Mouse (Mus musculus) adrenal gland, postnatal 14 days (tissue): Measurements from ENCODE around the gene Sall4. TPM values are rescaled to one million over a fixed set of nuclear protein-coding genes. Genes with fewer than 3 reads are reported as not detected.

Experiments used
- DNase-seq: peaks from one replicate; pipeline ENCODE4 v3.0.0; 2021; ENCODE audit warnings: mixed read lengths
- long read RNA-seq, 2 experiments: library from polyadenylated mRNA; stranded (forward); transcript quantifications; one replicate each; pipeline ENCODE4 v2.0.0; 2021
- total RNA-seq: library from RNA; stranded (reverse); gene quantifications from 2 replicates; pipeline ENCODE4 v1.2.3, GENCODE M21; 2021

The Sall4 gene
- total RNA-seq: not detected in 2 replicates
- long read RNA-seq, experiment 1, partial matches to known transcripts: 0 of 1 reads
- long read RNA-seq, experiment 1, other reads (novel, unspliced or antisense): 1 of 1 reads
- long read RNA-seq, experiment 2, partial matches to known transcripts: 1 of 1 reads
- long read RNA-seq, experiment 2, other reads (novel, unspliced or antisense): 0 of 1 reads

GRCm38 (mm10) chr2:168767582-168767981 is at the start of gene Sall4:
Gene Sall4 (minus strand): TSS chr2:168767943.
- DNase-seq: no peak

- no peak for DNase-seq
These were observed 45.5 kb upstream of the Sall4 start for GRCm38 (mm10) chr2:168813243-168813642.

- no peak for DNase-seq
These were observed 42.2 kb upstream of the Sall4 start for GRCm38 (mm10) chr2:168809895-168810294.

- no peak for DNase-seq
These were observed 39.9 kb upstream of the Sall4 start for GRCm38 (mm10) chr2:168807681-168808080.

- DNase-seq: no peak
These were observed 36.1 kb upstream of the Sall4 start for GRCm38 (mm10) chr2:168803849-168804248.

GRCm38 (mm10) chr2:168799326-168799725 is 31.6 kb upstream of the Sall4 start:
- DNase-seq: no peak

- DNase-seq: no peak
These were observed 31.2 kb upstream of the Sall4 start for GRCm38 (mm10) chr2:168798921-168799320.

- DNase-seq: no peak
These were observed 23.5 kb upstream of the Sall4 start for GRCm38 (mm10) chr2:168791115-168791802.

- no peak for DNase-seq
These were observed 18.4 kb upstream of the Sall4 start for GRCm38 (mm10) chr2:168786174-168786573.

- DNase-seq: no peak
These were observed 12.9 kb upstream of the Sall4 start for GRCm38 (mm10) chr2:168780596-168780995.

- no peak for DNase-seq
These were observed 12.3 kb upstream of the Sall4 start for GRCm38 (mm10) chr2:168780024-168780423.

- no peak for DNase-seq
These were observed 9.7 kb upstream of the Sall4 start for GRCm38 (mm10) chr2:168777481-168777880.

GRCm38 (mm10) chr2:168776238-168776637 is 8.5 kb upstream of the Sall4 start:
- no peak for DNase-seq

GRCm38 (mm10) chr2:168769259-168769658 is 1.5 kb upstream of the Sall4 start:
- DNase-seq: no peak

- peak; percentile 22 for DNase-seq
These were observed 993 bp downstream of the Sall4 start for GRCm38 (mm10) chr2:168766538-168767361.

GRCm38 (mm10) chr2:168765696-168766537 is 1.8 kb downstream of the Sall4 start:
- no peak for DNase-seq

GRCm38 (mm10) chr2:168765065-168765681 is 2.6 kb downstream of the Sall4 start:
- peak; percentile 68 for DNase-seq

GRCm38 (mm10) chr2:168764460-168764867 is 3.3 kb downstream of the Sall4 start:
- DNase-seq: no peak

GRCm38 (mm10) chr2:168763785-168764184 is 4.0 kb downstream of the Sall4 start:
- DNase-seq: no peak

- DNase-seq: no peak
These were observed 5.3 kb downstream of the Sall4 start for GRCm38 (mm10) chr2:168762411-168762815.

GRCm38 (mm10) chr2:168761954-168762353 is 5.8 kb downstream of the Sall4 start:
- no peak for DNase-seq

GRCm38 (mm10) chr2:168761141-168761540 is 6.6 kb downstream of the Sall4 start:
- DNase-seq: no peak
